Mouse (Mus musculus) olfactory bulb, adult 2 months (tissue): ENCODE measurements around the gene Tspo2.

Source experiments
- CTCF ChIP-seq: fragments of 200-500 bp; IDR thresholded peaks from 2 replicates; pipeline ENCODE4 v1.5.1; 2012; ENCODE audit warnings: low read depth, mild to moderate bottlenecking, low read length, moderate library complexity; ENCODE audit not compliant: insufficient read depth
- POLR2A ChIP-seq: fragments of 200-500 bp; IDR thresholded peaks from 2 replicates; pipeline ENCODE4 v1.6.1; 2012; ENCODE audit warnings: mild to moderate bottlenecking, low read depth, low read length, moderate library complexity; ENCODE audit not compliant: insufficient read depth

DNA sequence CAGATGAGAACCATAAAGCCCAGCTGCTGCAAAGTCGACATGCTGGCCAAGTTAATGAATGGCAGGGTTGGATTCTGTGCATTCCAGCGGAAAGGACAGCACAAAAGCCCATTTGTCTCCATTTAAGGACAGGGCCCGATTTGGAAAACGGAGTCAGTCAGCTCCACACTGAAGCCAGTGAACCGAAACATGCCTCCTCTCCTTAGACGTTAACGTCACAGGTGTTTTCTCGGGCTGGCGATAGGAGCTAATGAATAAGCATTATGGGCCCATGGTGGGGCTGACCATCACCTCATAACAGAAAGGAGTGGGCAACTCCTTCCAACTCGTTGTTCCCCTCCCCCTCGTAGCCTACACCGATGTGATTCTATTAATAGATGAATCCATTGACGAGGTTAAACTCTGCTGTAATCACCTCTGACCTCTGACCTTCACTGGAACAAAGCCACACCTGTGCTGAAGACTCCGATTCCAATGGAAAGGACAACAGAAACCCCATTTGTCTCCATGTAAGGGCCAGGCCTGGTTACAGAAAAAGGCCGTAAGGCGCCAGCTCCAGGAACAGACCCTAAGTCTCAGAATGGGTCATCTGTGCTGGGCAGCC, 7.7 kb downstream of the Tspo2 start:
- TF ChIP-seq CTCF = no peak
- no peak for TF ChIP-seq POLR2A
